Mouse (Mus musculus) liver, adult 2 months (tissue): ENCODE results near the gene Il12b.

Experiments
- CTCF ChIP-seq: fragments of 200-500 bp; IDR thresholded peaks from 2 replicates; pipeline ENCODE4 v1.5.1; 2011; ENCODE audit warnings: low read depth, low read length, control low read depth
- POLR2A ChIP-seq: fragments of 200-500 bp; IDR thresholded peaks from 2 replicates; pipeline ENCODE4 v1.6.1; 2011; ENCODE audit warnings: low read length, control low read depth; ENCODE audit not compliant: insufficient read depth; ENCODE audit errors: extremely low read depth

GRCm38 (mm10) chr11:44356171-44356570 lies 43.7 kb upstream of the Il12b start:
- no peak for TF ChIP-seq POLR2A
- TF ChIP-seq CTCF = no peak
